Mouse (Mus musculus) MEL (cell line): ENCODE data around the gene Acss3. TPM values are rescaled to one million over a fixed set of nuclear protein-coding genes. Genes with fewer than 3 reads are reported as not detected.

Experiments used
- DNase-seq: peaks from one replicate; pipeline ENCODE4 v3.0.0; 2011; ENCODE audit warnings: low read depth, low spot score
- H3K27ac ChIP-seq: 2 replicates; pipeline ENCODE4 v1.5.1; 2012; ENCODE audit warnings: low read depth, mild to moderate bottlenecking, control low read depth, low read length, moderate library complexity; ENCODE audit not compliant: control insufficient read depth
- H3K27me3 ChIP-seq, 2 experiments: fragments of 150-350 bp in 1 of 2; sonication (generic) in 1 of 2; 2 replicates each; pipeline ENCODE4 v1.6.1; 2012; ENCODE audit warnings: low read length in 2 of 2, mild to moderate bottlenecking in 2 of 2, improper control_type of control experiment in 1 of 2, moderate library complexity in 1 of 2; ENCODE audit not compliant: insufficient read depth in 2 of 2, control insufficient read depth in 1 of 2
- H3K36me3 ChIP-seq, 2 experiments: 2 replicates each; pipeline ENCODE4 v1.6.1; 2012 to 2014; ENCODE audit warnings: low read length in 2 of 2, improper control_type of control experiment in 1 of 2, inconsistent platforms in 1 of 2, mild to moderate bottlenecking in 1 of 2; ENCODE audit not compliant: insufficient read depth in 2 of 2, control insufficient read depth in 1 of 2
- H3K4me1 ChIP-seq, 2 experiments: fragments of 150-350 bp in 1 of 2; sonication (generic) in 1 of 2; 2 replicates each; pipeline ENCODE4 v1.6.1; 2012; ENCODE audit warnings: low read length in 2 of 2, improper control_type of control experiment in 1 of 2, mild to moderate bottlenecking in 1 of 2; ENCODE audit not compliant: insufficient read depth in 2 of 2, control insufficient read depth in 1 of 2
- H3K4me3 ChIP-seq, 2 experiments: fragments of 150-350 bp in 1 of 2; sonication (generic) in 1 of 2; 2 replicates each; pipeline ENCODE4 v1.5.1; 2012; ENCODE audit warnings: low read depth in 2 of 2, low read length in 2 of 2, mild to moderate bottlenecking in 2 of 2, moderate library complexity in 2 of 2, control low read depth in 1 of 2, improper control_type of control experiment in 1 of 2; ENCODE audit not compliant: control insufficient read depth in 1 of 2, insufficient read depth in 1 of 2
- H3K79me2 ChIP-seq: 2 replicates; pipeline ENCODE4 v1.6.1; 2012; ENCODE audit warnings: mild to moderate bottlenecking, low read length, moderate library complexity; ENCODE audit not compliant: control insufficient read depth, poor library complexity, insufficient read depth
- H3K9ac ChIP-seq: 2 replicates; pipeline ENCODE4 v1.6.1; 2012; ENCODE audit warnings: low read depth, mild to moderate bottlenecking, control low read depth, low read length, moderate library complexity; ENCODE audit not compliant: control insufficient read depth, poor library complexity, severe bottlenecking
- H3K9me3 ChIP-seq: fragments of 150-350 bp; sonication (generic); replicated peaks from 2 replicates; pipeline ENCODE4 v1.6.1; 2012; ENCODE audit warnings: mild to moderate bottlenecking, low read length, improper control_type of control experiment, moderate library complexity; ENCODE audit not compliant: insufficient read depth
- CHD1 ChIP-seq: IDR thresholded peaks from 2 replicates; pipeline ENCODE4 v1.6.1; 2012; ENCODE audit warnings: low read depth, mild to moderate bottlenecking, inconsistent platforms, low read length, improper control_type of control experiment
- CHD2 ChIP-seq: IDR thresholded peaks from 2 replicates; pipeline ENCODE4 v1.6.1; 2011; ENCODE audit warnings: low read length, improper control_type of control experiment
- E2F4 ChIP-seq: IDR thresholded peaks from 2 replicates; pipeline ENCODE4 v1.6.1; 2011; ENCODE audit warnings: low read depth, low read length, improper control_type of control experiment, borderline replicate concordance
- ELF1 ChIP-seq: IDR thresholded peaks from 2 replicates; pipeline ENCODE4 v1.6.1; 2014; ENCODE audit warnings: low read depth, mild to moderate bottlenecking, inconsistent platforms, low read length, improper control_type of control experiment, moderate library complexity
- GABPA ChIP-seq: IDR thresholded peaks from 2 replicates; pipeline ENCODE4 v1.6.1; 2012; ENCODE audit warnings: low read depth, mild to moderate bottlenecking, inconsistent platforms, low read length, improper control_type of control experiment, moderate library complexity
- GATA1 ChIP-seq: IDR thresholded peaks from 2 replicates; pipeline ENCODE4 v1.6.1; 2011; ENCODE audit warnings: low read depth, low read length, improper control_type of control experiment
- MAFK ChIP-seq: IDR thresholded peaks from 2 replicates; pipeline ENCODE4 v1.6.1; 2011; ENCODE audit warnings: low read depth, mild to moderate bottlenecking, low read length, improper control_type of control experiment, borderline replicate concordance
- MYC ChIP-seq: IDR thresholded peaks from 2 replicates; pipeline ENCODE4 v1.6.1; 2011; ENCODE audit warnings: low read depth, mild to moderate bottlenecking, low read length, improper control_type of control experiment, moderate library complexity
- NELFE ChIP-seq: IDR thresholded peaks from 2 replicates; pipeline ENCODE4 v1.6.1; 2011; ENCODE audit warnings: low read depth, low read length, improper control_type of control experiment
- POLR2AphosphoS2 ChIP-seq: IDR thresholded peaks from 2 replicates; pipeline ENCODE4 v1.6.1; 2011; ENCODE audit warnings: low read length, improper control_type of control experiment
- RCOR1 ChIP-seq: IDR thresholded peaks from 2 replicates; pipeline ENCODE4 v1.6.1; 2012; ENCODE audit warnings: low read depth, mild to moderate bottlenecking, inconsistent platforms, low read length, improper control_type of control experiment
- SIN3A ChIP-seq: IDR thresholded peaks from 2 replicates; pipeline ENCODE4 v1.6.1; 2012; ENCODE audit warnings: low read length, improper control_type of control experiment, inconsistent platforms
- SMC3 ChIP-seq: IDR thresholded peaks from 2 replicates; pipeline ENCODE4 v1.6.1; 2011; ENCODE audit warnings: low read depth, low read length, improper control_type of control experiment
- TAL1 ChIP-seq: IDR thresholded peaks from 2 replicates; pipeline ENCODE4 v1.6.1; 2012; ENCODE audit warnings: mild to moderate bottlenecking, inconsistent platforms, low read length, moderate library complexity, mixed read lengths
- TBP ChIP-seq: IDR thresholded peaks from 2 replicates; pipeline ENCODE4 v1.8.0; 2011; ENCODE audit warnings: low read depth, low read length, improper control_type of control experiment
- USF2 ChIP-seq, 2 experiments: IDR thresholded peaks; 2 replicates each; pipeline ENCODE4 v1.6.1; 2011 to 2012; ENCODE audit warnings: improper control_type of control experiment in 2 of 2, low read length in 2 of 2, borderline replicate concordance in 1 of 2, inconsistent platforms in 1 of 2, low read depth in 1 of 2, mild to moderate bottlenecking in 1 of 2; ENCODE audit not compliant: insufficient read depth in 1 of 2
- ZC3H11A ChIP-seq: IDR thresholded peaks from 2 replicates; pipeline ENCODE4 v1.6.1; 2012; ENCODE audit warnings: low read depth, mild to moderate bottlenecking, inconsistent platforms, low read length, improper control_type of control experiment
- ZMIZ1 ChIP-seq: IDR thresholded peaks from 2 replicates; pipeline ENCODE4 v1.6.1; 2012; ENCODE audit warnings: low read depth, mild to moderate bottlenecking, inconsistent platforms, low read length, improper control_type of control experiment, moderate library complexity
- polyA plus RNA-seq, 2 experiments: library from polyadenylated mRNA; stranded (reverse) in 1 of 2; unstranded in 1 of 2; fragments of >175 nt in 1 of 2; fragments of >200 nt in 1 of 2; gene quantifications; 2 replicates each; pipeline versions ENCODE4 v1.2.1 to v1.2.4; 2012; ENCODE audit warnings: low replicate concordance in 2 of 2, low read depth in 1 of 2; ENCODE audit not compliant: insufficient read length in 2 of 2, insufficient read depth in 1 of 2, missing spikeins in 1 of 2
- total RNA-seq: library from RNA; depleted of rRNA; stranded (reverse); fragments of 300-350 nt; gene quantifications from 2 replicates; pipeline ENCODE4 v1.2.3, GENCODE M21; 2012

Acss3 gene
- total and polyA plus RNA-seq, 3 experiments, result not detected

DNA sequence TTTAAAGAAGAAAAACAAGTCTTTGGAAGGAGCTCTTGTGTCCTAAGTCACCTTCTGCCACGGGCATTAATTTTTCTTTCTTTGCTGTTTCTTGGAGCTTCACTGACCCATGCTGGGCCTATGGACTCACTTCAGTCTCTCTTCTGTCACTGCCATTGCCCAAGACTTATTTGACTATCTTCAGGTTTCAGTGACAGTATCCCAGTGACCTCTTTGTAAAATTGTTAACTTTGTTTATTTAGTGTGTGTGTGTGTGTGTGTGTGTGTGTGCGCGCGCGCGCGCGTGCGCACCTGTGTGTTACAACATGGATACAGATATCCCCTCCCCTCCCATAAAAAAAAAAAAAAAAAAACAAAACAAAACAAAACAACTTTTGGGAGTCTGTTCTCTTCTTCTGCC, 2.2 kb downstream of the Acss3 start:
- Histone ChIP-seq H3K27me3 (no peaks in the 10 kb centered on the region), H3K79me2 (no peaks in the 10 kb centered on the region), H3K4me1 (no peaks in the 10 kb centered on the region), H3K9ac (no peak overlapping the region), H3K27ac (no peak overlapping the region), H3K36me3 (no peaks in the 10 kb centered on the region), H3K4me3 (no peak overlapping the region), H3K9me3 (no peaks in the 10 kb centered on the region; the same call in 1 of the 2 replicates)
- DNase-seq, result no peak
- no peak for TF ChIP-seq ELF1
- TF ChIP-seq, all 39 proteins: peak for 0

DNA sequence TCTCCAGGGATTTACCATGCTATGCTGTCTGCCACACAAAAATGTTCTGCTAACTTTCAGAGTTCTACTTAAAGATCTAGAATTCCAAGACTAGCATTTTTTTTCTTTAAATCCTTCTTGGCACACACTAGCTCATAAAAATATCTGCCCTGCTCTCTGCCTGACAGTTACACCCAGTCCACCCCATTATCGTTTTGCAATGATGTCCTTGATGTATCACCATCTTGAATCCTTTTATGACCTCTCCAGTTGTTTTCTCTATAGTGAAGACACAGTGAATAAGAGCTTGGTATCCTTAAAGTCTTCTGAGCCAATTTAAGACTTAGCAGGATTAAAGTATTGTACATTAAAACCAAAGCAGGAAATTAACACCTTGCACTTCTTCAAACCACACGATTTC, 4.3 kb downstream of the Acss3 start:
- no peak overlapping the region for H3K4me3 ChIP-seq
- no peak overlapping the region for H3K27ac ChIP-seq
- no peaks in the 10 kb centered on the region for H3K36me3 ChIP-seq
- H3K9ac ChIP-seq, result no peak overlapping the region
- no peaks in the 10 kb centered on the region for H3K27me3 ChIP-seq
- no peak for TF ChIP-seq SIN3A
- no peak for TF ChIP-seq POLR2AphosphoS2
- no peak for TF ChIP-seq GABPA
- no peak for TF ChIP-seq ZMIZ1
- TF ChIP-seq RCOR1, result no peak
- no peak for TF ChIP-seq ZC3H11A
- no peak for TF ChIP-seq SMC3
- no peak for TF ChIP-seq CHD2
- no peak for TF ChIP-seq TBP
- no peak for TF ChIP-seq MYC
- no peak for TF ChIP-seq TAL1
- no peak for TF ChIP-seq ELF1
- TF ChIP-seq MAFK, result no peak
- no peak for TF ChIP-seq NELFE
- TF ChIP-seq CHD1, result no peak
- TF ChIP-seq GATA1, result no peak
- no peak for TF ChIP-seq E2F4
- no peak for TF ChIP-seq USF2 (IDR thresholded peaks at IDR 0.05; ENCODE audit: borderline replicate concordance in 1 of 2, insufficient read depth in 1 of 2, low read depth in 1 of 2, low read length in 2 of 2)
- no peak for DNase-seq
- no peaks in the 10 kb centered on the region for H3K79me2 ChIP-seq
- H3K4me1 ChIP-seq, result no peaks in the 10 kb centered on the region
- H3K9me3 ChIP-seq, result no peaks in the 10 kb centered on the region; the same call in 1 of the 2 replicates
